Mouse (Mus musculus) hindbrain, embryonic 13.5 days (tissue): Measurements from ENCODE around the gene Slc2a9. TPM values are rescaled to one million over a fixed set of nuclear protein-coding genes. Genes with fewer than 3 reads are reported as not detected.

Experiments
- ATAC-seq: fragments of 200-750 bp; cut with Nextera tagmentation; 2 replicates; pipeline ENCODE4 v1.8.0; 2017; ENCODE audit warnings: moderate TSS enrichment; ENCODE audit not compliant: low FRiP score
- H3K27ac ChIP-seq: fragments of 300-500 bp; sonication (generic); 2 replicates; pipeline ENCODE4 v1.5.1; 2015; ENCODE audit warnings: inconsistent platforms, mild to moderate bottlenecking, moderate library complexity
- H3K27me3 ChIP-seq: fragments of 300-500 bp; sonication (generic); 2 replicates; pipeline ENCODE4 v1.6.1; 2015; ENCODE audit warnings: mild to moderate bottlenecking, inconsistent platforms
- H3K36me3 ChIP-seq: fragments of 300-500 bp; sonication (generic); 2 replicates; pipeline ENCODE4 v1.6.1; 2015; ENCODE audit warnings: mild to moderate bottlenecking, inconsistent platforms
- H3K4me1 ChIP-seq: fragments of 300-500 bp; sonication (generic); replicated peaks from 2 replicates; pipeline ENCODE4 v1.6.1; 2015; ENCODE audit warnings: inconsistent platforms
- H3K4me2 ChIP-seq: fragments of 300-500 bp; sonication (generic); 2 replicates; pipeline ENCODE4 v1.6.1; 2015; ENCODE audit warnings: inconsistent platforms, mild to moderate bottlenecking, moderate library complexity
- H3K4me3 ChIP-seq: fragments of 300-500 bp; sonication (generic); 2 replicates; pipeline ENCODE4 v1.5.1; 2015; ENCODE audit warnings: mild to moderate bottlenecking, inconsistent platforms
- H3K9ac ChIP-seq: fragments of 300-500 bp; sonication (generic); 2 replicates; pipeline ENCODE4 v1.6.1; 2015; ENCODE audit warnings: mild to moderate bottlenecking, inconsistent platforms
- H3K9me3 ChIP-seq: fragments of 300-500 bp; sonication (generic); 2 replicates; pipeline ENCODE4 v1.6.1; 2016; ENCODE audit warnings: inconsistent platforms
- WGBS: fragments of 180-500 bp; shearing (Covaris S2); methylation state at CpG from one replicate; pipeline ENCODE4 v1.1.7; 2015; 5-methylcytosine and 5-hydroxymethylcytosine counted together
- polyA plus RNA-seq: library from polyadenylated mRNA; unstranded; fragments of >200 nt; fragmentation: Nextera tagmentation; extraction: Ambion mirVana; gene quantifications from 2 replicates; pipeline ENCODE4 v1.2.1, GENCODE M21; 2015

Slc2a9 gene
- polyA plus RNA-seq, 1 experiment from 2014 or later = 0.13 TPM

- no peaks in the 10 kb centered on the region for H3K36me3 ChIP-seq
- H3K4me2 ChIP-seq = no peak overlapping the region
- 14% methylated on average over 5 of the region's 5 CpGs for WGBS
- H3K9me3 ChIP-seq = no peaks in the 10 kb centered on the region
- H3K4me3 ChIP-seq = no peak overlapping the region
- no peak overlapping the region for H3K9ac ChIP-seq
- peaks cover 10% of the 10 kb centered on the region for H3K4me1 ChIP-seq
- ATAC-seq = no peak
- H3K27ac ChIP-seq = no peak overlapping the region
- 0 out of 2 replicates have a peak, but pooled peaks cover 2% of the 10 kb centered on the region for H3K27me3 ChIP-seq
These were observed 152.5 kb downstream of the Slc2a9 start for GRCm38 (mm10) chr5:38350351-38350929.

- Histone ChIP-seq H3K27ac (no peak overlapping the region), H3K9ac (no peak overlapping the region), H3K4me1 (peaks cover 15% of the 10 kb centered on the region), H3K4me2 (no peak overlapping the region), H3K9me3 (no peaks in the 10 kb centered on the region), H3K27me3 (no peaks in the 10 kb centered on the region), H3K4me3 (no peak overlapping the region), H3K36me3 (no peaks in the 10 kb centered on the region)
- 40% methylated on average over 10 of the region's 10 CpGs for WGBS
- ATAC-seq = no peak
These were observed 156.1 kb downstream of the Slc2a9 start for GRCm38 (mm10) chr5:38346646-38347432.

DNA sequence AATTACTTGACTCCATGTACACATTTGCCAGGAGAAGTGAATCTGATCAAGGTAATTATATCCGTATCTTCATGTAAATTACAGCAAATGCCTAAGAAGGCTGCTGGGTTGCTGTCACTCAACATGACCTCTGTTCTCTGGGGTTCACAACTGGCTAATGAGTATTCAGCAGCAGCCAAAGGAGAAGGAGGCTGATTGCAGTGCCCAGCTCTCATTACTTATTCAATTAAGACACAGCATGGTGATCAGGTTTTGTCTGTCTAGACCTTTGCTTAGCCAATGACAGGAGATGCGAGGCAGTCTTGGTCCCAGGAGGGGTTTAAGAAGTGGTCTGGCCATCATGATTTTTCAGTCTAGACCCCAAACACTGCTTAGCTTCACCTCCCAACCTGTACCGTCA lies 159.8 kb downstream of the Slc2a9 start:
- H3K27me3 ChIP-seq = no peaks in the 10 kb centered on the region
- no peak overlapping the region for H3K27ac ChIP-seq
- WGBS = 56% methylated on average over 3 of the region's 3 CpGs
- ATAC-seq = no peak
- H3K36me3 ChIP-seq = no peaks in the 10 kb centered on the region
- no peak overlapping the region for H3K4me3 ChIP-seq
- H3K9ac ChIP-seq = no peak overlapping the region
- H3K4me1 ChIP-seq = peaks cover 5% of the 10 kb centered on the region
- no peaks in the 10 kb centered on the region for H3K9me3 ChIP-seq
- H3K4me2 ChIP-seq = no peak overlapping the region

DNA sequence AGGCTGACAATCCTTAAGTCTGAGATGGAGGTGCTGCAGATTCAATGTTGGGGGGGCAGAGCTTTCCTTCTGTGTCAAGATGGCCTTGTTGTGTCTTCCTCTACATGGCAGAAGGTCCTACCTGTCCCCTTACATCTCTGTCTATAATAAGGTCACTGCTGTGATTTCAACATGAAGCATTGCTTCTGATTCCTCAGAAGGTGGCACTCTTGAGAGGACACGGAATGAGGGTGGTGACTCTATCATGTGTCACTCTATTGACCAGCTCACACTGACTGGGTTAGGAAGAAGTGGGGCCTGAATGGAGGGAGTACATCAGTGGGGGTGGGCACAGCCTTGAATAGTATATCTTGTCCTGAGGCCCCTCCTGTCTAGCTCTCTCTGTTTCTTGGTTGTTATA lies 168.4 kb downstream of the Slc2a9 start:
- Histone ChIP-seq H3K4me3 (no peak overlapping the region), H3K9me3 (no peaks in the 10 kb centered on the region), H3K4me1 (no peaks in the 10 kb centered on the region), H3K27me3 (no peaks in the 10 kb centered on the region), H3K27ac (no peak overlapping the region), H3K9ac (no peak overlapping the region), H3K4me2 (no peak overlapping the region), H3K36me3 (no peaks in the 10 kb centered on the region)
- no peak for ATAC-seq
- 42% methylated on average over 1 of the region's 1 CpGs for WGBS

- H3K4me2 ChIP-seq = no peak overlapping the region
- H3K9ac ChIP-seq = no peak overlapping the region
- 77% methylated on average over 4 of the region's 4 CpGs for WGBS
- H3K9me3 ChIP-seq = no peaks in the 10 kb centered on the region
- no peaks in the 10 kb centered on the region for H3K27me3 ChIP-seq
- H3K36me3 ChIP-seq = no peaks in the 10 kb centered on the region
- no peaks in the 10 kb centered on the region for H3K4me1 ChIP-seq
- no peak overlapping the region for H3K27ac ChIP-seq
- ATAC-seq = no peak
- H3K4me3 ChIP-seq = no peak overlapping the region
These were observed 169.6 kb downstream of the Slc2a9 start for GRCm38 (mm10) chr5:38333381-38333780.

GRCm38 (mm10) chr5:38318966-38319786 lies 183.8 kb downstream of the Slc2a9 start, which contains the start of gene Drd5:
Drd5 (plus strand) TSS chr5:38319367.
- peak within 1 kb of the TSS; percentile 49 for H3K4me3 ChIP-seq
- no peak within 1 kb of the TSS for H3K27ac ChIP-seq
- H3K36me3 ChIP-seq = no peaks in the 10 kb centered on the region
- H3K4me2 ChIP-seq = peak within 1 kb of the TSS; percentile 86
- no peaks in the 10 kb centered on the region for H3K9me3 ChIP-seq
- WGBS = 2% methylated on average over 66 of the region's 67 CpGs
- H3K27me3 ChIP-seq = peaks cover 54% of the 10 kb centered on the region
- peak; percentile 72; the same call in 1 of the 2 replicates for ATAC-seq
- H3K9ac ChIP-seq = peak within 1 kb of the TSS; percentile 69
- peaks cover 10% of the 10 kb centered on the region for H3K4me1 ChIP-seq

DNA sequence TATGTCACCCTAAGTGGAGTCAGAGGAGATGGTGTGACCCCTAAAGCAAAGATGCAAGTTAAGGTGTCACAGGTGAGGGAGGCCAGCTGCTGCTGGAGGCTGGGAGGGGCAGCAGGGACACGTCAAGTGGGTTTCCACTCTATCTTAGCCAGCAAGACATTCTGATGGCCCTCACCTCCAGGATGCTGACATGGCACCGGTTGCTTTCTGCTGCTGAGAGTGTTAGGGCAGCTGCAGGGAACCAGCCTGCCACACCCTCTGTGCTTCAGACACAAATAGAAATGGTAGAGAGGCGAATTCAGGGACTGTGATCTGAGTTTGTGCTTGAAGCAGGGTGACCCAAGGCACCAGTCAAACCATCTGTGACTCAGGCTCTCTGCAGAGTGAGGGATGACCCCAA lies 193.1 kb downstream of the Slc2a9 start:
- Histone ChIP-seq H3K27me3 (peaks cover 13% of the 10 kb centered on the region; the same call in 1 of the 2 replicates), H3K9me3 (no peaks in the 10 kb centered on the region), H3K27ac (no peak overlapping the region), H3K4me1 (no peaks in the 10 kb centered on the region), H3K9ac (no peak overlapping the region), H3K36me3 (no peaks in the 10 kb centered on the region), H3K4me3 (no peak overlapping the region), H3K4me2 (no peak overlapping the region)
- WGBS = 64% methylated on average over 3 of the region's 3 CpGs
- ATAC-seq = no peak

DNA sequence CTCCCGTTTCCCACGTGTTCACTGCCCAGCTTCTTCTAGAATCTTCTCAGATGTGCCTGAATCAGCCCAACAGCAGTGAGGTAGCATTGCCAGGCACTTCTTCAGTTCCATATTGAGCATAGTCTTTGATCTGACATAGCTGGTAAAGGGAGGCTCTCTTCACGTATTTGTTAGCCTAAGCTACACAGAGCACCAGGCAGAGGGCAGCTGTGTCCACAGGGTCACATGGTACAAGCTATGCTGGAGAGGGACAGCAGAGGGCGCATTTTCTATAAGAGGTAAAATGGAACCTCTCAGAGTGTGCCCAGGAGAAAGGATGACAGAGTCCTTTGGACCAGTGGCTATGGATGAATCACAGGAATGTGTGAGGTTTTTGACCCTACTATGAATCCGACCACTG lies 194.1 kb downstream of the Slc2a9 start:
- no peak overlapping the region for H3K4me3 ChIP-seq
- no peak for ATAC-seq
- no peak overlapping the region for H3K9ac ChIP-seq
- no peak overlapping the region for H3K4me2 ChIP-seq
- no peaks in the 10 kb centered on the region for H3K4me1 ChIP-seq
- H3K9me3 ChIP-seq = no peaks in the 10 kb centered on the region
- H3K36me3 ChIP-seq = no peaks in the 10 kb centered on the region
- peaks cover 13% of the 10 kb centered on the region; the same call in 1 of the 2 replicates for H3K27me3 ChIP-seq
- WGBS = 55% methylated on average over 5 of the region's 5 CpGs
- H3K27ac ChIP-seq = no peak overlapping the region

GRCm38 (mm10) chr5:38307255-38308101 lies 195.5 kb downstream of the Slc2a9 start:
- Histone ChIP-seq H3K9me3 (no peaks in the 10 kb centered on the region), H3K4me3 (peak overlapping the region; percentile 42), H3K27me3 (peaks cover 13% of the 10 kb centered on the region; the same call in 1 of the 2 replicates), H3K9ac (0 out of 2 replicates have a peak overlapping the region, but pooled peaks have one; percentile 56), H3K36me3 (no peaks in the 10 kb centered on the region), H3K4me2 (peak overlapping the region; percentile 64), H3K27ac (no peak overlapping the region), H3K4me1 (no peaks in the 10 kb centered on the region)
- peak; percentile 93 for ATAC-seq
- WGBS = 10% methylated on average over 26 of the region's 26 CpGs

DNA sequence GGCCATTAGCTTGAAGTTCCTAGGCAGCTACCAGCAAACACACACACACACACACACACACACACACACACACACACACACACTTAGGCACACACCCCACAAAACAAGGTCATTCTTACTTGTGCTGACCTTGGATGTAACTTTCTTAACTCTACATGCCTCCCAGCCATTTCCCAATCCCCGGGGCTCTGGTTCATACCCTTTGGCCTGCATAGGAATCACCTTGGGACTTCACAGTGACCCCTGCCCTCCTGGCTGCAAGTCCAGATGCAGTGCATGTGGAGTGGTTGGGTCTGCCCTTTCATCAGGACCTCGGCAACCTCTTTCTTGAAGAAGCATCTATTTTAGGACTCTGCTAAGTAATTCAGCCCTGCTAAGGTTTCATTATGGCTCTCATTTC lies 197.7 kb downstream of the Slc2a9 start:
- Histone ChIP-seq H3K27me3 (peaks cover 13% of the 10 kb centered on the region; the same call in 1 of the 2 replicates), H3K9ac (no peak overlapping the region), H3K4me3 (no peak overlapping the region), H3K27ac (no peak overlapping the region), H3K4me1 (no peaks in the 10 kb centered on the region), H3K4me2 (no peak overlapping the region), H3K9me3 (no peaks in the 10 kb centered on the region), H3K36me3 (no peaks in the 10 kb centered on the region)
- WGBS = 68% methylated on average over 2 of the region's 2 CpGs
- ATAC-seq = no peak

- Histone ChIP-seq H3K9me3 (no peaks in the 10 kb centered on the region), H3K36me3 (no peaks in the 10 kb centered on the region), H3K27ac (no peak overlapping the region), H3K4me2 (no peak overlapping the region), H3K9ac (no peak overlapping the region), H3K4me1 (no peaks in the 10 kb centered on the region), H3K27me3 (no peaks in the 10 kb centered on the region), H3K4me3 (no peak overlapping the region)
- 16% methylated on average over 12 of the region's 12 CpGs for WGBS
- no peak for ATAC-seq
These were observed 200.3 kb downstream of the Slc2a9 start for GRCm38 (mm10) chr5:38302651-38303050.
